Mouse (Mus musculus) olfactory bulb, adult 2 months (tissue): Measurements from ENCODE around the gene Adcy3.

Experiments used
- CTCF ChIP-seq: fragments of 200-500 bp; IDR thresholded peaks from 2 replicates; pipeline ENCODE4 v1.5.1; 2012; ENCODE audit warnings: low read depth, mild to moderate bottlenecking, low read length, moderate library complexity; ENCODE audit not compliant: insufficient read depth
- POLR2A ChIP-seq: fragments of 200-500 bp; IDR thresholded peaks from 2 replicates; pipeline ENCODE4 v1.6.1; 2012; ENCODE audit warnings: mild to moderate bottlenecking, low read depth, low read length, moderate library complexity; ENCODE audit not compliant: insufficient read depth

DNA sequence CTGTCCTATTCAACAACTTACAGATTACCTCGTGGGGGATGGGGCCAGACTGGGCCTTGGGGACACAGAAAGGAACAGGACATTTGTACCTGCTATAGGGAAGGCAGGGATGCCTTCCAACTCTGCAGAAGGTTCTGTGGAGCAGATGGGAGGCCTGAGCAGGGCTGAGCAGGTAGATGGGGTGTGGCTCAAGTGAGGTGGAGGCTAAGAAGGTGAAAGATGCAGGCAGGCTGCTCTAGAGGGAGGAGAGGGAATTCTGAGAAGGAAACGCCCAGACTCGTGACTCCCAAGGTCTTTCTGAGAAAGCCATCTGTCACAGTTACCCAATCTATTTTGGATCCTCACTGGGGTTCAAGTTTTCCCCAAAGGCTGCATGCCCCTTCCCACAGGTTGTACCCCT, 34.1 kb downstream of the Adcy3 start:
- TF ChIP-seq POLR2A (no peak), CTCF (no peak)
